Mouse (Mus musculus): ENCODE results near the gene Bdh1.

The Bdh1 gene

DNA sequence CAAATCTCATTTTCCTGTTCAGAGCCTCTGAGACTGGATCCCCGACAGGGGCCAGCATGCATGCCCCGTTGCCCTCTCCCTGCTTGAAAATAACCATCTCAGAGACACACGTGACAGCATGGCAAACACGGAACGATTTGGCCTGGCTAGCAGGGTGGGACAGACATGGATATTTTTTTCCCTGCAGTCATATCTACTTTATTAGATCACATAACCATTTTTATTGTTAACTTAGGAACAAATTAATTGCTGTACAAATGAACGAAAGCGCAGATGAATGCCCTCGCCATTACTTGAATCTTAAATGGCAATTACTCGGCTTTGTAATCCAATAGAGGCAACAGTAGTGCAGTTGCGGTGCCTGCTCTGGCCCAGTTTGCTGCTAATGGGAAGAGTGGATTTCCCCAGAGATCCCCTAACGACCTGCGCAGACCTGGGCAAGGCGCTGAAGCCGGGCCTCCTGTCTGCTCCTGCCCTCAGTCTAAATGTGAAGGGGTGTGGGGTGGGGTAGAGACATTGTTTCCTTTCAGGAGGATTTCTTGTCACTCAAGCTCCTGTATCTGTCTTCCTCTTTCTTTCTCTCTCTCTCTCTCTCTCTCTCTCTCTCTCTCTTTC lies 79.8 kb downstream of the Bdh1 start:
- POLR2A ChIA-PET, result interaction anchor here in 1 of 4 experiments (0.6 to 2.2 kb wide), 3 partner anchors 9 to 258 kb away, joined by 3 to 12 read pairs (median 4); no protein-coding TSS in a partner anchor
- CTCF ChIA-PET, result no interaction called here

DNA sequence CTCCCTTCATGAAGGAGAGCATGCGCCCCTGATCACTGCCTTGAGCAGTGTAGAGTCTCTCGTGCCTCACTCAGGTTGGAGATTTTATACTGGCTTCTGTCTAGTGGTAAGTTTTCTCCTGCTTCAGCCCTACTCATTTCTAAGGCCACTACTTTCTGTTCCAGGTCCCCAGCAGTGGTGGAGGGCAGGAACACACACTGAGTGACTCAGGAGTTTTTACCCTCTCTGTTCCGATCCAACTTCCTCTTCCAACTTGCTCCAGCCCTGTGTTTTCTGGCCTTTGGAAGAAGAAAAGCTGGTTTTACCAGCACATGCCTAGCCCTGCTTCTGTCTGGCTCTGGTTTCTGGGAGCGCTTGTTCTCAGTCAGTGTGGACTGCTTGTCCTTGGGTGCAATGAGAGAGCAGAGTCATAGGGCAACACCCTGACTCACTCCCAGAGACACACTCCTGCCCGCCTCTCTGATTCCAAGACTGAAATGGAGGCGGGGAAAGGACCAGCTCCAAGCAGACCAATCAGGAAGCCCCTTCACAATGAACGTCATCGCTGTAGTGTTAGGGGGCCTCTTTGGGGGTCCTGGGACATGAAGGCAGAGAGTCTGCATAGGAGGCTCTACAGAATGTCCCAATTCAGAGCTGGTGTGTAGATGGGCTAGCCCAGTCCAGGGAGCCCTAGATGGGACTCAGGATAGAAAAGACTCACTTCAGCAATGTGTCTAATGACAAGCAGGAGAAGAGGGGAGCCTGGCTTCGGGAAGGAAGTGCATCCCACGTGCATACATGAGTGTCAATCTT lies 84.8 kb downstream of the Bdh1 start:
- POLR2A ChIA-PET, result interaction anchor here in 3 of 4 experiments (0.6 to 5.8 kb wide), 40 partner anchors 9 to 805 kb away, joined by 3 to 59 read pairs (median 5); partner anchors contain the start of gene Dlg1 (in 3 of the 3)
- CTCF ChIA-PET, result interaction anchor here in 1 of 4 experiments (0.5 to 2.9 kb wide), 8 partner anchors 22 to 196 kb away, joined by 3 to 13 read pairs (median 3); partner anchors contain the start of gene Dlg1

DNA sequence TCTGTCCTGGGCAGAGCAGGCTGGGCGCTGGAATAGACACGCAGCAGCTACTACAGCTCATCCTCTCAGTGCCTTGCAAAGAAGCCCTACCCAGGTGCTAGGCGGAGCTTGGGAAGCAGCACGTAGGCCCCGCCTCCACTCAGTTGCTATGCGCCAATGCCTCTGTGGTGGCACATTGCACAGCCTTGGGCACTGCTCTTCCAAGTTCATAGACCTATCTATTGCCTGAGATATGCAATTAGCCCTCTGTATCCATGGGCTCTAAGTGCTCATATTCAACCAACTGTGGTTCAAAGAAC lies 85.3 kb downstream of the Bdh1 start:
- ChIA-PET CTCF (interaction anchor here in 2 of 4 experiments (0.8 to 2.9 kb wide), 8 partner anchors 23 to 411 kb away, joined by 3 to 13 read pairs (median 4); partner anchors contain the start of gene Dlg1 (in 1 of the 2)), POLR2A (interaction anchor here in 3 of 4 experiments (0.6 to 5.8 kb wide), 43 partner anchors 9 to 804 kb away, joined by 3 to 59 read pairs (median 5); partner anchors contain the start of gene Dlg1 (in 3 of the 3))

DNA sequence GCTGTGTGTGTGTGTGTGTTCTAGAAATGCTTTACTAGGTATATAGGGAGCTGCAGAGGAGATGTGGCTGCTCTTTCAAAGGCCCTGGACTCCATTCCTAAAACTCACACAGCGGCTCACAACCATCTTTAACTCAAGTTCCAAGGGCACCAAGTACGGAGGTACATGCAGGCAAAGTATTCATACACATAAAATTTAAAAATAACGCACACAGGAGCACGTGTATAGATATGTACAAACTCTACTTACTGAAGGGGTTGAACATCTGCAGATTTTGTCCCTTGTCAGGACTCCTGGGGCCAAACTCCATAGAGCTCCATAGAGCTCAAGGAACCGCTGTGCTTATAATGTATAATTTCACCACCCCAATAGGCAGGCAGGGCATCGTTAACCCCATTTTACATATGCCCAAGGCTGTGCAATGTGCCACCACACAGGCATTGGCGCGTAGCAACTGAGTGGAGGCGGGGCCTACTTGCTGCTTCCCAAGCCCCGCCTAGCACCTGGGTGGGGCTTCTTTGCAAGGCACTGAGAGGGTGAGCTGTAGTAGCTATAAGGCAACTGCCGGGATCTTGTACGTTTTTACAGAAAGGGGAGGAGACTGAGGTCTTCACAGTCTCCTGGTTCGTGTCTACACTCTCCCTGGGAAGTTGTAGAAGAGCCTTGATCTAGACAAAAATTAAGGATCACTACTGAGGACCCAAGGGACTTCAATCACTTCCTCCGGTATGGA lies 85.9 kb downstream of the Bdh1 start:
- POLR2A ChIA-PET, result interaction anchor here (0.6 to 5.8 kb wide), 53 partner anchors 9 to 850 kb away, joined by 3 to 59 read pairs (median 4); partner anchors contain the start of genes Dlg1 (in 3 of the 4) and Acap2 (in 1 of the 4)
- CTCF ChIA-PET, result interaction anchor here in 3 of 4 experiments (0.6 to 2.9 kb wide), 15 partner anchors 11 to 436 kb away, joined by 3 to 13 read pairs (median 3); partner anchors contain the start of gene Dlg1 (in 1 of the 3)

All from embryonic stem cell, embryonic (primary cell).